Mouse (Mus musculus): Measurements from ENCODE around the gene Tmem39a.
A peak's percentile ranks its signal among the peaks of the same experiment; 100 is the strongest.

Tmem39a gene

GRCm38 (mm10) chr16:38587572-38587971 is 29.1 kb downstream of the Tmem39a start:
- DNase-seq (ENCODE audit: low spot score in 2 of 2), result no peak

DNA sequence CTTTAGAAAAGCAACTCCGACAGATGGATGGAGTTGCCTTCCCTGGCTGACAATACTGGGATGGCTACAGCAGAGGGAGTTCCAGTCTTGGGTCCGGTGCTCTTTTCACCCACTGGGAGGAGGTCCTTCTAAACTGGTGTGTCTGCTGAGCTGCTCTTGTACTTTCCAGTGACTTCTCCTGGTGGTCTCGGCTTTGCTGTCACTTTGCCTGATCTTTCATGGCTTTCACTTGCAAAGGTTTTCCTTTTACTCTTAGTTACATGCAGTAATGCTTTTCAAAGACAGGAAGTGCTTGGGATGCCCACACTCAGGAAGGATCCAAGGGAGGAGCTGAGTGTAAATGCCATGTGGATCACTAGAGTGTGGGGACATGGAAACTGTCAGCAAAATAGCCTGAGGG is 33.0 kb downstream of the Tmem39a start:
- DNase-seq (ENCODE audit: low spot score in 2 of 2), result no peak

DNA sequence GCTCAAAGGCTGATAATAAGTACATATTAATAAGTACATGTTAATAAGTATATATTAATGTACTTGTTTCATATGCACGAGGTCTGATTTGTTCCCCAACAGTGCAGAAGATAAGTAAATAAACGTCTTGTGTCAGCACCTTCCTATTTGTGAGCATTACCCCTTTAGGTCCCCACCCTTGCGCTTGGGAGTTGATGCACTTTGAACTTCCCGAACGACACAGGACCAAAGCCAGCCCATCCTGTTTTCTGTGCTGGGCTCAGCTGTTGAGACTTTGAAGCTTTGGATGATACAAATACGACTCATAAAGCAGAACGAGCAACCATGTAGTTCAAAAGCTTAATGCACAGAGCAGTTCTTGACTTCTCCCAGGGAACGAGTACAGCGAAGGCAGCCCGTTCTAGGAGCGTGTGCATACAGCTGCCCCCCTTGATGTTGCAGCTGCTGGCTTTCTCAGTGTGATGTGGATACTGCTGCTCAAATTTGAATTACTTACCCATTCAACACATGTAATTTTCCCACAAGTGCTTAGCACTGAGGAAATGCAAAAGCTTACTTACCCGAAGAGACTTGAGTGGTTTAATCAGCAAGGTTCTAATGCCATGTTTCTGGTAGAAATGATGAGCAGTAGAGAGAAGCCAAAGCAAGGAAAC is 33.7 kb downstream of the Tmem39a start:
- no peak for DNase-seq (ENCODE audit: low spot score in 2 of 2)

- no peak for DNase-seq (ENCODE audit: low spot score in 2 of 2)
These were observed 34.4 kb downstream of the Tmem39a start for GRCm38 (mm10) chr16:38592946-38593345.

DNA sequence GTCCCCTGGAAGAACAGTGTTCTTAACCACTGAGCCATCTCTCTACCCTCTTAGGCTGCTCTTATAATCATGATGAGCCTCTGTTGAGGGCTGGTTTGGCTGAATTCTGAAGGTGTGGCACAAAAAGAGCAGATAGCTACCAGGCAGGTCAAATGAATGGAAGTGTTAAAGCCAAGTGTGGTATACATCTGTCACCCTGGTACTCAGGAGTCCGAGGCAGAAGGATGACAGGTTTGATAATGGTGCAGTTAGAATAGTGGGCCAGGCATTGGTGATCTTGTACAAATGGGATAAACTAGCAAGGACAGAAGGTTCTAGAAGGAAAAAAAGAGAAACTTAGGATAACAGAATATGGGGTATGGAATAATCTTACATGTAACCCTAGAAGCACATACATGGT is 35.9 kb downstream of the Tmem39a start:
- no peak for DNase-seq (ENCODE audit: low spot score in 2 of 2)

GRCm38 (mm10) chr16:38596099-38596498 is 37.6 kb downstream of the Tmem39a start:
- no peak for DNase-seq (ENCODE audit: low spot score in 2 of 2)

DNA sequence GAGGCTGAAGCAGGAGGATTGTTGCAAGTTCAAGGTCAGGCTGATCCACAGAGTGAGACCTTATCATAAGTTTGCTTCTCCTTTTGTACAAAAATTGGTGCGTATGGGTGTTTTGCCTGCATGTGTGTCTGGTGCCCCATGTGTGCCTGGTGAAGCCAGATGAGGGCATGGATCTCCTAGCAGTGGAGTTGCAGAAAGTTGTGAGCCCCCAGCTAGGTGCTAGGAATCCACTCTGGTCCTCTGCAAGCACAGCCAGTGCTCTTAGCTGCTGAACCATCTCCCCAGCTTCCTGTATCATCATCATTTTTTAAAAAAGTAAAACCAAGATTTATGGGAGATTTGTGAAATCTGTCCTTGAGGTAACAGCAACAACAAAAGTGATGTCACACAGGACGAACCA is 38.2 kb downstream of the Tmem39a start:
- no peak for DNase-seq (ENCODE audit: low spot score in 2 of 2)

DNA sequence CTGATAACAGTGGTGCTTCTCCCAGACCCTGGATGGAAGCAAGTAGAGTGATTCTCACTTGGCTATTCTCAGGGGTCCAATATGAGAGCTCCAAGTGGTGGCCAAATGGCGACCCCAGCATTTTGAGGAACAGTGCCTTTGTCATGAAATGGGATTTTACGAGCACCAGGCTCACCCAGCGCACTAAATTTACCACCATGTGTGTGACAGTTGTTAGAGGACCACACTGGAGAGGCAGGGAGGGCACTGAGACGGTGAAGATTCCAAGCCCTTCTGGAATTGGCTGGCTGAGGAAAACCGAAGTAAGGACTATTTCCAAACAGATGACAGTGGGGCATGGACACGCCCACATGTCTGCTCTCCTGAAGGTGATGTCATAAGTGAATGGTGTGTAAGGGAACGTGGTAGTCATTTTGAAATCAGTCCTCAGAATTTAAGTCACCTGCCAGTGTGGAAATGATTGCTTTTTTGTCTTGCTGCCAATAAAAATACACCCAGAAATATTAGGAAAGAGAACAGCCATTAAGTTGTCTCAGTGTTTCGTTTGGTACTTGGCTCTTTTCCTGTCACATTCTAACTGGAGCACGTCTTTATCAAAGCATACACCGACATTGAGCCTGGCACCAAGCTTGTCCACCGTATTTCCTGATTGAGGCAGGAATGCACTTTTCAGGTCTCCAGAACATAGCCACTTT is 40.6 kb downstream of the Tmem39a start:
- no peak for DNase-seq (ENCODE audit: low spot score in 2 of 2)

DNA sequence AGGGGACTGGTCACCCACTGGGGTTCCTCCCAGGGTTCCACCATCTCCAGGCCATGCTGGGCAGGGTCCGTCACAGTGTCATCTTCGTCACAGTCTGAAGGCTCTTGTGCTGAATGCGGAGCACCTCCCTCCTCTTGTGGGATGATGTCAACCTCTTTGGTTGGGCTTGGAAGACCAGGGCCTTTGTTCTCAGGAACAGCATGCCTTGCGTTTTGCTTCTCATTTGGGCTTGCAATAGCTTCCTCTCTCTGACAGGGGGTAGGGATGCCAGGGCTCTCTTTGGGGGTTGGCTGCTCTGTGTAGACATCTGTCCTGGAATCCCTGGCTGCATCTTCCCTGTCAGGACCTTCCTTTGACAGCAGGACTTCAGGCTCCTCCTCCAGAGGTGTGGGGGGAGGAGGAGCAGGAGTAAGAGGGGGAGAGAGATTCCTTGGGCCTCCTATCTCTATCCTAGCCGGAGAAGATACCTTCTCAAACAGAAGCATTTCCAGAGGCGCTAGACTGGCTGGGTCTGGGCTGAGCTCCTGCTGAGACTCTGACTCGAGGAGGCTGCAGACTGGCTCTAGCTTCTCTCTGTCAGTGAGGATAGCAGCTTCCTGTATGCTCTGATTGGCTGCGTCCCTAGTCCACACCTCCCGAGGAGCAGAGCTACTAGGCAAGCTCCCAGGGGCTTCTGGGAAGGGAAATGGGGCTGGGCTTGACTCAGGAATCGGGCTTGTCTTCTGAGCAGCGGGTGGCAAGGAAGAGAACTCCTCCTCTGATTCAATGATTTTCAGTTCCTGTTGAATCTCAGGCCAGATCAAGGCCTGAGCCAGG is 44.7 kb downstream of the Tmem39a start:
- DNase-seq (ENCODE audit: low spot score in 2 of 2), result peak in 1 of 2 experiments; percentile 8

- no peak for DNase-seq (ENCODE audit: low spot score in 2 of 2)
These were observed 48.0 kb downstream of the Tmem39a start for GRCm38 (mm10) chr16:38606509-38606908.

DNA sequence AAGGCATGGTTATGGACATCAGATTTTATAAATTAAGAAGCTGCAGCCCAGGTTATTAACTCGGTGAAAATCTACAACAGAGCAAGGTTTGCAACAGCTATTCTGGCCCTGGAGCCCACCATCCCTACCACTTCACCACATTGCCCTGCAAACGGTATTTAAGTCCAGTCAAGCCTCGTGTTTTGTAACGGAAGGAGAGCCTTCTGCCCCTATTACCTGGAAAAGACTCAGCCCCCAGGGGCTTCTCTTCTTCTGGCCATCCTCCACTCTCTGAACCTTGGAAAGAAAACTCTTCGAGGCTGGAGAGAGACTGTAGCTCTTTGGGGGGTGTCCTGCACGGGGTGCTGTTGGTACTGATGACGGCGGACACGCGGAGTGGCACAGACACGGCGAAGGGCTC is 50.2 kb downstream of the Tmem39a start:
- DNase-seq (ENCODE audit: low spot score in 2 of 2), result no peak

DNA sequence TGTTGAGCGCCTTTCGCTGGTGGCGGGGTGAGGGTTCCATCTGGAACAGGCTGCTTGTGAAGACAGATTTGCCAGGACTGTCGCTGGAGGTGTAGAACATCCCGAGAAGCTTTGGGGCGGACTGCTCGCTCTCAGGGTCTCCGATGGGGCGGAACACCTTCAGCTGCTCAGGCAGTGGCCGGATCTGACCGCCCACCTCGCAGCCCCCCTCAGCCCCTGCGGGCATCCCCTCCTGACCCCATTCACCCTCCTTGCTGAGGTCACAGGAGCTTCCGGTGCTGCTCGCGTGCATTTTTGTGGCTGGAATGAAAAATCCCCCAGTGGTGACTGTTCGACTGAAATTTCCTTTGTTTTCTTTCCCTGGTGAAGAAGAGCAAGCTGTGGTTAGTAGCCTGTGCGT is 50.6 kb downstream of the Tmem39a start:
- DNase-seq (ENCODE audit: low spot score in 2 of 2), result no peak

DNA sequence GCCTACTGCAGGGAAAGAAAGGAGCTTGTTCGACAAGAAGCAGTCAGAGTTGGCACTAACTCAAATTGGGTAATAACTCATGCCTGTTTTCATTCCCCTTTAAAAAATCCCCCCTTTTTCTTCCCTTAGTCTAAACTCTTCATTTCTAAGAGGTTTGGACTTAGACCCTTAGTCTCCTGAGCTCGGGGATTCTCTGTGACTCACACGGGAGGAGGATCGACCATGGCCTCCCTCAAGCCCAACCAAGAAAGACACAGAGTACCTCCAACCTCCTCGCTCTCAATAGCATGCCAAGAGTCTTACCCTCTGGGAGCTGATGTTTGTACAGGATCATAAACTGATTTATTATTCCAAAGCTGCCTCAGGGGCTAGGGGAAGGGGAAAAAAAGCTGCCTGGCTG is 54.1 kb downstream of the Tmem39a start:
- no peak for DNase-seq (ENCODE audit: low spot score in 2 of 2)

DNA sequence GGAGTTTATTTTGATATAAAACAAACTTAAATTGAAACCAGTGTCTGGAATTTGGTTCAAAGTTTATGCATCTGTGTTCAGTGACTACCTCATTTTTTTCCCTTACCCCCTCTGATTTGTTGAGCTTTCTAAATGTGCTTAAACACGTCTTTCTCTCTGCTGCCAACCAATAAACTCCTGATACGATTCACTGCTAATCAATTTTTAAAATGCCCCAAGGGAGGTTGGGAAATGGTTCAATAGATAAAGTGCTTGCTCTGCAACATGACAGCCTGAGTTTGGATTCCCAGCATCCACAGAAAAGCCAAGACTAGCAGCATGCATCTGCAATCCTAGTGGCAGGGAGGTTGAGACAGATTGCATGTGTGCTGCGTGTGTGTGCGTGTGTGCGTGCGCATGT is 55.1 kb downstream of the Tmem39a start:
- DNase-seq (ENCODE audit: low spot score in 2 of 2), result no peak

- no peak for DNase-seq (ENCODE audit: low spot score in 2 of 2)
These were observed 59.5 kb downstream of the Tmem39a start for GRCm38 (mm10) chr16:38617977-38618376.

- peak; percentile 24 to 80 for DNase-seq (ENCODE audit: low spot score in 2 of 2)
These were observed 60.6 kb downstream of the Tmem39a start for GRCm38 (mm10) chr16:38619054-38619453.

DNA sequence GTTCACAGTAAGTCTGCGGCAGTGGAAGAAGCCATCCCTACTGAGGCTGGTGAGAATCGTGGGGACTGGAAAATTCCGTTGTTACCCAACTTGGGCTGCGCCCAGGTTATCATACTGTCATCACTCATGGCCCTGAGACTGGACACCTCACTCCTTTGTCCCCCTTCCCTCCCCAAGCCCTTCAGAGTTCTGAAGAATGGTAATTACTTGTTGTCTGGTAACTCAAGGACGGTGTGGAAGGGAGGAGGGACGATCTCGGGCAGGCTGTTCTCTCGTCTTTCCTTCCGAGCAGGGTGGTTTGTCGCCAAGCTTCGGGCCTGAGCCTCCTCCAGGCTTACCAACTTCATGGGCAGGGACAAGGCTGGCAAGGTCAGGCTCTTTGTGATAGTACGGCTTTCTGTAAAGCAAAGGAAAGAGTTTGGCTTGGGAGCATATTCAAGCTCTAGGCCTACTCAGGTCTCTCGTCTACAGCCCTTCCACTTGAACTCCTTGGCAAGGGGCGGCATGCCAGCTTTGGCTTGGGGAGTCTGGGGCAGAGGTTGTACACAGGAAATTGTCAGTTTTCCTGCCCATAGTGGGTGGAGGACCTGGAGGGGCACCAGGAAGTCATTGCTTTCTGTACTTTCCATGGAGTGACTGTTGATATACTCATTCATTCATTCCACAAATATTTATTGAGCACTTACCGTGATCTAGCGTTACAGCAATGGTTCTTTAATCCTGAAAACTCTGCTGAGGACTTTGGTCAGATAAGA is 62.4 kb downstream of the Tmem39a start:
- DNase-seq (ENCODE audit: low spot score in 2 of 2), result no peak

GRCm38 (mm10) chr16:38622283-38622682 is 63.8 kb downstream of the Tmem39a start:
- DNase-seq (ENCODE audit: low spot score in 2 of 2), result peak in 1 of 2 experiments; percentile 34

DNA sequence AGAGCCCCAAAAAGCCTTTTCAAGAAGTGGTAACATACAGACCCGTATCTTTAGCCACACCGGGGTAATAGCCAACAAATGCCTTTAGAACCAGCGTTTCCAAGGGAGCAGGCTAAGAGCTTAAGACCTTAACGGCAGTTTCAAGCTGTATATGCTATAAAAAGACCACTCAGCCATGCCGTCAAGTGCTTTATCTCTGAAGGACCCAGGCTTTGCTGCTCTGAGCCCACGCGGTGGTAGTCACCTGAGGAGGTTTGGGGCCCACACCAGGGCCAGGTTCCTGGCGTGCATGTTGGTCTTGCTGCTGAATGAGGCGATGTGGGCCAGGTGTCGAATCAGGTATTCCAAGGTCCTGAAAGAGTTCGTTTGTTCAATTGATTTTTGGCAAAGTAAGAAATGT is 65.8 kb downstream of the Tmem39a start:
- no peak for DNase-seq (ENCODE audit: low spot score in 2 of 2)

GRCm38 (mm10) chr16:38625411-38625810 is 66.9 kb downstream of the Tmem39a start:
- no peak for DNase-seq (ENCODE audit: low spot score in 2 of 2)

- DNase-seq (ENCODE audit: low spot score in 2 of 2), result no peak
These were observed 67.4 kb downstream of the Tmem39a start for GRCm38 (mm10) chr16:38625811-38626369.

- peak; percentile 58 to 79 for DNase-seq (ENCODE audit: low spot score in 2 of 2)
These were observed 73.6 kb downstream of the Tmem39a start for GRCm38 (mm10) chr16:38632147-38632546.
